Mouse (Mus musculus) intestine, embryonic 15.5 days (tissue): ENCODE data around the gene Hibadh. TPM values are rescaled to one million over a fixed set of nuclear protein-coding genes. Genes with fewer than 3 reads are reported as not detected.

Experiments used
- ATAC-seq: fragments of 200-750 bp; cut with Nextera tagmentation; 2 replicates; pipeline ENCODE4 v1.8.0; 2017; ENCODE audit warnings: moderate TSS enrichment, moderate library complexity
- H3K27ac ChIP-seq: fragments of 300-500 bp; sonication (generic); 2 replicates; pipeline ENCODE4 v1.5.1; 2015; ENCODE audit warnings: mild to moderate bottlenecking, inconsistent platforms
- H3K27me3 ChIP-seq: fragments of 300-500 bp; sonication (generic); replicated peaks from 2 replicates; pipeline ENCODE4 v1.6.1; 2015; ENCODE audit warnings: inconsistent platforms
- H3K36me3 ChIP-seq: fragments of 300-500 bp; sonication (generic); 2 replicates; pipeline ENCODE4 v1.6.1; 2015; ENCODE audit warnings: inconsistent platforms
- H3K4me1 ChIP-seq: fragments of 300-500 bp; sonication (generic); replicated peaks from 2 replicates; pipeline ENCODE4 v1.6.1; 2015; ENCODE audit warnings: inconsistent platforms
- H3K4me2 ChIP-seq: fragments of 300-500 bp; sonication (generic); replicated peaks from 2 replicates; pipeline ENCODE4 v1.6.1; 2015; ENCODE audit warnings: mild to moderate bottlenecking, inconsistent platforms
- H3K4me3 ChIP-seq: fragments of 300-500 bp; sonication (generic); replicated peaks from 2 replicates; pipeline ENCODE4 v1.5.1; 2015; ENCODE audit warnings: inconsistent platforms
- H3K9ac ChIP-seq: fragments of 300-500 bp; sonication (generic); 2 replicates; pipeline ENCODE4 v1.6.1; 2015; ENCODE audit warnings: inconsistent platforms
- H3K9me3 ChIP-seq: fragments of 300-500 bp; sonication (generic); 2 replicates; pipeline ENCODE4 v1.6.1; 2016; ENCODE audit warnings: inconsistent platforms
- WGBS: fragments of 180-500 bp; shearing (Covaris S2); methylation state at CpG from one replicate; pipeline ENCODE4 v1.1.7; 2015; 5-methylcytosine and 5-hydroxymethylcytosine counted together
- polyA plus RNA-seq: library from polyadenylated mRNA; unstranded; fragments of >200 nt; fragmentation: Nextera tagmentation; extraction: Ambion mirVana; gene quantifications from 2 replicates; pipeline ENCODE4 v1.2.1, GENCODE M21; 2015

Hibadh gene
- polyA plus RNA-seq, 1 experiment from 2014 or later: 137 TPM

GRCm38 (mm10) chr6:52542464-52542863, 97.7 kb downstream of the Hibadh start:
- Histone ChIP-seq H3K4me2 (no peak overlapping the region), H3K9ac (no peak overlapping the region), H3K4me3 (no peak overlapping the region), H3K9me3 (no peaks in the 10 kb centered on the region), H3K36me3 (no peaks in the 10 kb centered on the region), H3K27ac (no peak overlapping the region), H3K27me3 (no peaks in the 10 kb centered on the region), H3K4me1 (no peaks in the 10 kb centered on the region)
- WGBS: 75% methylated on average over 5 of the region's 5 CpGs
- ATAC-seq: no peak

DNA sequence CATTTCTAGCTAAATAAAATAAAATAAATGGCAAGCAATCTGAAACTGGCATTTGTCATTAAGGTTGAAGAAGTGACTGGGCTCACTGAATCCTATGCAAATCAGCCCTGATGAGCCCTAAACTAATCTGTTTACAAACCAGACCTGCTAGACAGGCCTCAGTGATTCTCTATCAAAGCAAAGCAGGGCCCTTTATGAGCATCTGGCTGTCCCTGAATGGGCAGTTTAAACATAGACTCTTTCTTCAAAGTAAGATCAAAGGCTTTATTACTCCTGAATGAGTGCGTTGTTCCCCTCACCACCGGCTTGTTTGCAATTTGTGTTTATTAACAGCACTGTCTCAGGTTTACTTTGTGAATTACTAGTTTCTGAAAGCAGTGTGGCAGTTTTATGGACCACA, 100.3 kb downstream of the Hibadh start:
- Histone ChIP-seq H3K27me3 (no peaks in the 10 kb centered on the region), H3K27ac (no peak overlapping the region), H3K4me1 (no peaks in the 10 kb centered on the region), H3K9me3 (no peaks in the 10 kb centered on the region), H3K9ac (no peak overlapping the region), H3K4me2 (no peak overlapping the region), H3K36me3 (0 out of 2 replicates have a peak, but pooled peaks cover 3% of the 10 kb centered on the region), H3K4me3 (no peak overlapping the region)
- WGBS: 25% methylated on average over 2 of the region's 2 CpGs
- no peak for ATAC-seq

GRCm38 (mm10) chr6:52535072-52535704, 105.0 kb downstream of the Hibadh start:
- Histone ChIP-seq H3K4me2 (no peak overlapping the region), H3K27me3 (no peaks in the 10 kb centered on the region), H3K4me1 (no peaks in the 10 kb centered on the region), H3K36me3 (0 out of 2 replicates have a peak, but pooled peaks cover 3% of the 10 kb centered on the region), H3K27ac (no peak overlapping the region), H3K9ac (no peak overlapping the region), H3K9me3 (no peaks in the 10 kb centered on the region), H3K4me3 (no peak overlapping the region)
- WGBS: 77% methylated on average over 11 of the region's 11 CpGs
- ATAC-seq: no peak

DNA sequence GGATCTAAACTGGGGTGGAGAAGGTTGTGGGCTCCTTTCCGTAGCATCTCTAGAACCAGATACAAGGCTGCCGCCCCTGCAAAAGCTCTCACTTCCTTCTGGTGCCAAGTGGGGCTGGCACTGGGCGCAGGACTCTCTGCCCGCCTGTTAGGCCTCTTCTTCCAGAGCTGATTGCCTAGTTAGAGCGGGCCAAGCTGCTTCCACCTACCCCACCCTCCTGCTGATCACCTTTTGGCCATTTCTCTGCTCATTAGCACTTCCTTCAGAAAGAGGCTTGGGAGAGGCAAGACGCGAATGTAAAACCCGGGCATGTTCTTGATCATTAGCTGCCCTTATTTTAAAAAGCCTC, 108.1 kb downstream of the Hibadh start:
- H3K4me1 ChIP-seq: no peaks in the 10 kb centered on the region
- H3K27ac ChIP-seq: no peak overlapping the region
- H3K4me2 ChIP-seq: no peak overlapping the region
- H3K9ac ChIP-seq: no peak overlapping the region
- no peak overlapping the region for H3K4me3 ChIP-seq
- H3K9me3 ChIP-seq: no peaks in the 10 kb centered on the region
- ATAC-seq: no peak
- 0 out of 2 replicates have a peak, but pooled peaks cover 1% of the 10 kb centered on the region for H3K36me3 ChIP-seq
- no peaks in the 10 kb centered on the region for H3K27me3 ChIP-seq
- 82% methylated on average over 8 of the region's 8 CpGs for WGBS

- H3K27ac ChIP-seq: no peak overlapping the region
- no peak overlapping the region for H3K9ac ChIP-seq
- WGBS: 74% methylated on average over 19 of the region's 19 CpGs
- H3K36me3 ChIP-seq: no peaks in the 10 kb centered on the region
- no peaks in the 10 kb centered on the region for H3K9me3 ChIP-seq
- no peaks in the 10 kb centered on the region for H3K4me1 ChIP-seq
- H3K4me2 ChIP-seq: no peak overlapping the region
- no peaks in the 10 kb centered on the region for H3K27me3 ChIP-seq
- ATAC-seq: no peak
- H3K4me3 ChIP-seq: no peak overlapping the region
Observed at GRCm38 (mm10) chr6:52531366-52532143, 108.6 kb downstream of the Hibadh start.

- 82% methylated on average over 10 of the region's 10 CpGs for WGBS
- no peak for ATAC-seq
- Histone ChIP-seq H3K27ac (no peak overlapping the region), H3K9ac (no peak overlapping the region), H3K36me3 (no peaks in the 10 kb centered on the region), H3K27me3 (no peaks in the 10 kb centered on the region), H3K4me1 (no peaks in the 10 kb centered on the region), H3K9me3 (no peaks in the 10 kb centered on the region), H3K4me2 (no peak overlapping the region), H3K4me3 (no peak overlapping the region)
Observed at GRCm38 (mm10) chr6:52530861-52531260, 109.3 kb downstream of the Hibadh start.

DNA sequence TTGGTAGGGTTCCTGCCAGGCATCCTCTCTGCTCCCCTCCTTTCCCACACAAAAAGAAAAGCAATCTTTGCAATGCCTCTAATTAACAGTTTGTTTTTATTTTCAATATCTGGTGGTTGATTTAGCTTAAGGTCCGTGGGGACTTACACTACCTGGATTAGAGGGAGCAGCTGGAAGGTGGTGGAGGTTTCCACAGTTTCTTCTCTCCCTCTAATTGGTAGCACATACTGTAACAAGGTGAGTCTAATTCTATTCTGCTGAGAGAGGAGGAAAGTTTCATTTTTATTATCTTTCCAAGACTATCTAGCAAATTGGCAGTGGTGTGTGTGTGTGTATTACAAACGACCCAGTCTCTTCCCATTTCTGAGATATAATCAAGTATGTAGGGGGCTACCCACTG, 116.0 kb downstream of the Hibadh start:
- no peaks in the 10 kb centered on the region for H3K9me3 ChIP-seq
- no peak overlapping the region for H3K4me2 ChIP-seq
- WGBS: 60% methylated on average over 2 of the region's 2 CpGs
- H3K27ac ChIP-seq: no peak overlapping the region
- ATAC-seq: no peak
- H3K27me3 ChIP-seq: peaks cover 4% of the 10 kb centered on the region; the same call in 1 of the 2 replicates
- no peaks in the 10 kb centered on the region for H3K4me1 ChIP-seq
- no peak overlapping the region for H3K4me3 ChIP-seq
- H3K9ac ChIP-seq: no peak overlapping the region
- H3K36me3 ChIP-seq: no peaks in the 10 kb centered on the region

DNA sequence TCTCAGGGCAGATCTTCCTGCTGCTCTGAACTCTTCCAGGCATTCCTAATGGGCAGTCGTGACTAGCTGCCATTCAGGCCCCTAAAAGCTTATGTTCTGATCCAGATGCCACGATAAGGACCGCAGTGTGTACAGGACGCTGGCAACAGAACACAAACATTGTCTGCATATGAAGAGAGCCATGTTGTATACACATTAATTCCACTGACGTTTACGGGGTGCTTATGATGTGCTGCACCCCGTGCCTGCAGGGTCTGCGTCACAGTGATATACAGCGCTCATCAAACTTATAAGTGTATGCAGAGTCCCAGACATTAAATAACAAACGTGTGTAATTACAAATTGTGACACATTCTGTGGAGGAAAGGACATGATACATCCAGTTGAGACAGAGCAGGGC, 121.5 kb downstream of the Hibadh start:
- H3K4me1 ChIP-seq: no peaks in the 10 kb centered on the region
- H3K9ac ChIP-seq: no peak overlapping the region
- no peak for ATAC-seq
- no peak overlapping the region for H3K27ac ChIP-seq
- no peaks in the 10 kb centered on the region for H3K36me3 ChIP-seq
- H3K9me3 ChIP-seq: no peaks in the 10 kb centered on the region
- H3K4me2 ChIP-seq: no peak overlapping the region
- peaks cover 2% of the 10 kb centered on the region; the same call in 1 of the 2 replicates for H3K27me3 ChIP-seq
- 59% methylated on average over 10 of the region's 10 CpGs for WGBS
- no peak overlapping the region for H3K4me3 ChIP-seq

- Histone ChIP-seq H3K36me3 (no peaks in the 10 kb centered on the region), H3K4me3 (no peak overlapping the region), H3K4me1 (no peaks in the 10 kb centered on the region), H3K27me3 (no peaks in the 10 kb centered on the region), H3K4me2 (no peak overlapping the region), H3K9ac (no peak overlapping the region), H3K27ac (no peak overlapping the region), H3K9me3 (no peaks in the 10 kb centered on the region)
- 86% methylated on average over 5 of the region's 5 CpGs for WGBS
- ATAC-seq: no peak
Observed at GRCm38 (mm10) chr6:52517272-52517671, 122.9 kb downstream of the Hibadh start.

DNA sequence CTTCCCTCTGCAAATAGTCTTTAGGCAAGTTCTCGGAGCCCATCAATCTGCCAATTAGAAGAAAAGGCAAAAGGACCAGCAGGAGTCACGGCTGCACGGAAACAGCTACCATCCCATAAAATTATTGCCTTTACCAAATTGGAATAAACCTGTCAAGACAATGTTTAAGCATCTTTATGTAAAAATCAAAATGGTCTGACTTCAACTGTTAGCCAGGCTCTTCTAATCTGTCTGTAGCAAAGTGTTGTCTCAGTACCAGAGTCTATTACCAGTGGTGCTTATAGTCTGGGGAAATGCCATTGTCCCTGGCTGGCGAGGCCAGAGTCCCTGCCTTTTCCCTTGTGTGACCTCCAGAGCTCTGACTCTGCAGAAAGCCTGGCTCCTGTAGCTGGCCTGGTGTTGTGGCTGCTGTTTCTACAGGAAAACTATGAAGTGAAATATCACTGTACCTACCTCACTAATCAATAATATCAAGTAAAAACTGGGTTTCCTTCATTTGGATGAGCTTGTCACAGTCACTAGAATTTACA, 126.2 kb downstream of the Hibadh start:
- no peaks in the 10 kb centered on the region for H3K36me3 ChIP-seq
- 51% methylated on average over 4 of the region's 4 CpGs for WGBS
- H3K4me1 ChIP-seq: no peaks in the 10 kb centered on the region
- no peak overlapping the region for H3K4me2 ChIP-seq
- H3K27me3 ChIP-seq: no peaks in the 10 kb centered on the region
- no peaks in the 10 kb centered on the region for H3K9me3 ChIP-seq
- H3K9ac ChIP-seq: no peak overlapping the region
- H3K27ac ChIP-seq: no peak overlapping the region
- H3K4me3 ChIP-seq: no peak overlapping the region
- no peak for ATAC-seq

DNA sequence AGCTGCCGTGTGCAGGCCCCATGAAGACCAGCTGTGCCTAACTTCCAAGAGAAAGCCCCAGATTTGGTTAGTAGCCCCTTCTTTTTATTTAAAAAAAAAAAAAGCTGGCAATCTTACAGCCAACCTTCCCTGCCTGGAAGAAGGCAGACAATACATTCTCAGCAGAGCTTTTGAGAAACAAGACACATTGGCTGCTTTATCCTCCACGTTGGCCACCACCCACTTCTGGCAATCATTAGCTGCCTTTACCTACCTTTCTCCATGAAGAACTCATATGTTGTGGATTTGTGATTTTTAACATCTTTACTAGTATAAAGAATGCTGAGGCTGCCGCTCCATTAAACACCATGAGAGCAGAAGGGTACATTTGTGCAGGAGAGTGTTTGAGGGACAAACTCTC, 131.4 kb downstream of the Hibadh start:
- 88% methylated on average over 3 of the region's 3 CpGs for WGBS
- no peak overlapping the region for H3K27ac ChIP-seq
- H3K9me3 ChIP-seq: no peaks in the 10 kb centered on the region
- no peak overlapping the region for H3K4me3 ChIP-seq
- H3K4me2 ChIP-seq: no peak overlapping the region
- H3K4me1 ChIP-seq: no peaks in the 10 kb centered on the region
- no peak overlapping the region for H3K9ac ChIP-seq
- ATAC-seq: no peak
- no peaks in the 10 kb centered on the region for H3K27me3 ChIP-seq
- H3K36me3 ChIP-seq: no peaks in the 10 kb centered on the region

GRCm38 (mm10) chr6:52507946-52508345, 132.2 kb downstream of the Hibadh start:
- Histone ChIP-seq H3K4me3 (no peak overlapping the region), H3K9ac (no peak overlapping the region), H3K9me3 (no peaks in the 10 kb centered on the region), H3K4me2 (no peak overlapping the region), H3K27ac (no peak overlapping the region), H3K36me3 (no peaks in the 10 kb centered on the region), H3K4me1 (no peaks in the 10 kb centered on the region), H3K27me3 (no peaks in the 10 kb centered on the region)
- 72% methylated on average over 7 of the region's 7 CpGs for WGBS
- no peak for ATAC-seq

GRCm38 (mm10) chr6:52507171-52507570, 133.0 kb downstream of the Hibadh start:
- no peaks in the 10 kb centered on the region for H3K4me1 ChIP-seq
- no peak for ATAC-seq
- H3K27ac ChIP-seq: no peak overlapping the region
- no peak overlapping the region for H3K4me2 ChIP-seq
- no peaks in the 10 kb centered on the region for H3K36me3 ChIP-seq
- whole genome bisulfite sequencing: 57% methylated on average over 5 of the region's 5 CpGs
- no peak overlapping the region for H3K9ac ChIP-seq
- H3K27me3 ChIP-seq: no peaks in the 10 kb centered on the region
- H3K4me3 ChIP-seq: no peak overlapping the region
- H3K9me3 ChIP-seq: no peaks in the 10 kb centered on the region
